Mouse (Mus musculus): ENCODE results near the gene Pbx2.

Pbx2 gene

GRCm38 (mm10) chr17:34629221-34629751 lies 38.2 kb downstream of the Pbx2 start, which contains the start of gene Prrt1:
Gene Prrt1 (plus strand): TSS chr17:34629533.
- no peak for DNase-seq (ENCODE audit: low read depth, low spot score)

GRCm38 (mm10) chr17:34629796-34630603 lies 38.9 kb downstream of the Pbx2 start:
- no peak for DNase-seq (ENCODE audit: low read depth, low spot score)

DNA sequence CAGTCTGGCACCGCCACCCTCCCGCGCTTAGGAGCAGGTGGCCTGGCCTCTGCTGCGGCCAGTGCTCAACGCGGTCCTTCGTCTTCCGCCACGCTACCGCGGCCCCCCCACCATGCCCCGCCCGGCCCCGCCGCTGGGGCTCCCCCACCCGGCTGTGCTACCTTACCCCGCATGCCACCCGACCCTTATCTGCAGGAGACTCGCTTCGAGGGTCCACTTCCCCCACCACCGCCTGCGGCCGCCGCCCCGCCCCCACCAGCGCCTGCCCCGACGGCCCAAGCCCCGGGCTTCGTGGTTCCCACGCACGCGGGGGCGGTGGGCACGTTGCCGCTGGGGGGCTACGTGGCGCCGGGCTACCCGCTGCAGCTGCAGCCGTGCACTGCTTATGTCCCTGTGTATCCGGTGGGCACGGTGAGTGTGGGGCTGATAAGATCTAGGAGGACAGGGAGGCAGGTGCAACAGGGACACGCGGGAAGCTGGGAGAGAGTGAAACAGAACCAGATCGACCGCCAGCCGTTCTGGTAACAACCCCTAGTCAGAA lies 39.8 kb downstream of the Pbx2 start:
- no peak for DNase-seq (ENCODE audit: low read depth, low spot score)

- no peak for DNase-seq (ENCODE audit: low read depth, low spot score)
Observed at GRCm38 (mm10) chr17:34631647-34632046, 40.6 kb downstream of the Pbx2 start.

GRCm38 (mm10) chr17:34632261-34632691 lies 41.2 kb downstream of the Pbx2 start:
- peak; percentile 71 for DNase-seq (ENCODE audit: low read depth, low spot score)

DNA sequence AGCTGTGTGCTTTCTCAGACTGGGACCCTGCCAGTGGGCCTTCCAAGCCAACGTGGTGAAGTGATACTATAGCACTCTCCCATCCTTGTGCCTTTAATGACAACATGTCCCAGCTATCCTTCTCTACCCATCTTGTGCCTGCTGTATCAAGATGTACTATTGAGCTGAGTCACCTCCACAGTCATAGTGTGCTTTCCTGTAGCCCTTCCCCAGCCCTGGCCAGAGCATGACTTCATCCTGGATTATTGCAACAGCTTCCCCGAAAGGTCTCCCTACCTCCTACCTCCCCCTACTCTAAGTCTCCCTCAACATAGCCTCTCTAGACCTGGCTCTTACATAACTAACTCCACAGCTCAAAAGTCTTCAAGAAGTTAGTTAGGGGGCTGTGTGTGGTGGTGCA lies 44.6 kb downstream of the Pbx2 start:
- DNase-seq (ENCODE audit: low read depth, low spot score): no peak

DNA sequence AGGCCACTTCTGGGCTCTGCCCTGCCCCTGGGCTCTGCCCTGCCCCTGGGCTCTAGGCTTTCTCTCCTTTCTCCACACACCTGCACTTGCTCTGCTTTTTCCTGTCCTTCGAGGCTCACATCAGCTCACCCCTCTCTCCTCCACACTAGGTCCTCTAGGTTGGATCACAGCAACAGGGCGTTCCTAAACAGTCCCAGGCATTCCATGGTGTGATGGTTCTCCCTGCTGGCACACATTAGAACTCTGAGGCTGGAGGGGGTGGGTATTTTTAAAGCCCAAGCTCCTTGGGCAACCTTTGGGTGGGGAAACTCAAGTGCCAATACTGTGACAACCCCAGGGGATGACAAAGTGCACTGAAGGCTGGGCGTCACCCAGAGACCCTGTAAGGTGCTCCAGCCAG lies 46.4 kb downstream of the Pbx2 start:
- DNase-seq (ENCODE audit: low read depth, low spot score): no peak

DNA sequence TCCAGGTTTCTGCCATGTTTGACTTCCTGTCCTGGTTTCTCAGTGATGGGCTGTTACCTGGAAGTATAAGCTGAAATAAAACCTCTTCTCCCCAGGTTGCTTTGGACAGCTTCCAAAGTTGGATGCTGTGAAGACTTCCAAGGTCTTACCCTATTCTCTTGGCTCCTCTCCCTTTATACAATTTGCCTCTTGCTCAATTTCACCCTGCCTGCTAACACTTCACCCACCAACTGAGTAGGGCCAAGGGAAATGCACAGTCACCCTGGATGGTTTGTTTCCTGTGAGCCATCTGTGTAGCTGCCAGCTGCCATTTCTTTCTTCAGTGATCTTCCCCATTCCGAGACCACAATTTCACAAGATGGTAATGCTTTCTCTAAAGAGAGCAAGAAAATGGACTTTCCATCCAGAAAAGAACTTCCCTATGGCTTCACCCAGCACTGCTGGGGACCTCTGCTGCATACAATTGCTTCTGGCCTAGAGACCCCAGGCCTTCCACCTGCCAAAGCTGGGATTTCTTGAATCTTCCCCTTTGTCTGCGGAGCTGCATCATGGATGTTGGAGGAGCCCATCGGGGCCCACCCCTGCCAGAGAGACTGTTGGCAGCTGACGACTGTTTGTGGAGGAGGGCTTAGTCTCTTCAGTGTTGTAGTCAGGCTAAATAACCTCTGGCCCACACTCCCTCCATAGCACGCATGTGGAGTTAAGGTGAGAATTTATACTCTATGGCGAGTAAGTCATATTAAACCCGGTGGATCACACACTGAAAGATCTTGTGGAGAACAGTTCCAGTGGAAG lies 48.6 kb downstream of the Pbx2 start:
- DNase-seq (ENCODE audit: low read depth, low spot score): no peak

DNA sequence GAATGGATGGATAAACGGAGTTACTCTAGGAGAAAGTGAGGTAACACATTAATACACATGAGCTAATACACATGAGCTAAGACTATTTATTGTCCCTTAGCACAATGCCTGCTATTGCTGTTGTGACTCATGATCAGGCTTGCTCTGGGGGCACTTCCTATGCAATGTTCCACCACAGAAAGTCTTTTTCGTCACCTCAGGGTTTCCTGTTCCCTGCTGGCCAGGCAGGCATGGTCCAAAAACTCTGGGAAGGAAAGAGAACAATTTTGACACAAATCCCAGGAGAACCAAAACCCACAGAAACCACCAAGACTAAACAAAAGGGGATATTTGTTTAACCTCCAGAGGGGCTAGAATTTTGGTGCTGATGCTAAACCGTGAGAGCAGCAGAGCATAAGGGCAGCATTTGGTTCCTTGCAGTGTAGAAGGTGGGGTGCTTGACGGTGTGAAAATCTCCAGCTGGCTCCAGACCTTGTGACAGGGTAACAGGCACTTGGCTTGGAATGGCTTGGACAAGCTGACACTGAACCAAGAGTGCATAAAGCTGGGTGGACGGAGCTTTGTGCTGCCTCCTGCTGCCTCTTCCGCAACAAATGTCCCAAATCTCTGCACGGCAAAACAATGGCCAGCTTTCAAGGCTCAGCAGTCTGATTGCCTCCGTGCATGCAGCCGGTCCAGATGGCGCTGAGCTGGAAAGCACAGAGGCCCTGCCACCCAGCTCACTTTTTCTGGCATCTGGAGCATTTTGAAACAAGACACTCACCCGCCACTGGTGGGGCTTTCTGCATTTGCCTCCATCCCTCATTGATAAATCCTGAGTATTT lies 49.9 kb downstream of the Pbx2 start:
- no peak for DNase-seq (ENCODE audit: low read depth, low spot score)

GRCm38 (mm10) chr17:34641945-34642344 lies 50.9 kb downstream of the Pbx2 start:
- DNase-seq (ENCODE audit: low read depth, low spot score): no peak

GRCm38 (mm10) chr17:34643379-34643778 lies 52.3 kb downstream of the Pbx2 start:
- DNase-seq (ENCODE audit: low read depth, low spot score): no peak

GRCm38 (mm10) chr17:34643944-34644343 lies 52.9 kb downstream of the Pbx2 start:
- DNase-seq (ENCODE audit: low read depth, low spot score): no peak

DNA sequence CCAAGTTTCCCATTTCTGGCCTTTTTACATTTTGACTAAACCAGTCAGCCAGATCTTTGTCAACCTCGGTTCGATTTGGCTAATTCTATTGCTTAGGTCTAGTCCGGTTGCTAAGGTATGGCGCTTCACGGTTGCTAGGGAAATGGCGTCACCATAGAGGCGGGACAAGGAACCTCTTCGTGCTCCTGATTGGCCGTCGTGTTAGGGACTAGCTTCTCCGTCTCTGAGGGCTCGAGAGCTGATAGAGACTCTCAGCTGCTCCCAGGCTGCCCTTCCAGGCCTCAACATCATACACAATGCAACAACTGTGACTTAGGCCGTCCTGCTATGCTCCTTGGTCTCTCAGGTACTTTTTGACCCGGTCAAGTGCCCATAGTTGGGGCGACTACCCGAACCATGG lies 53.5 kb downstream of the Pbx2 start, which contains the start of gene Fkbpl:
Fkbpl (plus strand) TSS at position 157 of the 400 bp plus-strand sequence.
- DNase-seq (ENCODE audit: low read depth, low spot score): peak; percentile 96

DNA sequence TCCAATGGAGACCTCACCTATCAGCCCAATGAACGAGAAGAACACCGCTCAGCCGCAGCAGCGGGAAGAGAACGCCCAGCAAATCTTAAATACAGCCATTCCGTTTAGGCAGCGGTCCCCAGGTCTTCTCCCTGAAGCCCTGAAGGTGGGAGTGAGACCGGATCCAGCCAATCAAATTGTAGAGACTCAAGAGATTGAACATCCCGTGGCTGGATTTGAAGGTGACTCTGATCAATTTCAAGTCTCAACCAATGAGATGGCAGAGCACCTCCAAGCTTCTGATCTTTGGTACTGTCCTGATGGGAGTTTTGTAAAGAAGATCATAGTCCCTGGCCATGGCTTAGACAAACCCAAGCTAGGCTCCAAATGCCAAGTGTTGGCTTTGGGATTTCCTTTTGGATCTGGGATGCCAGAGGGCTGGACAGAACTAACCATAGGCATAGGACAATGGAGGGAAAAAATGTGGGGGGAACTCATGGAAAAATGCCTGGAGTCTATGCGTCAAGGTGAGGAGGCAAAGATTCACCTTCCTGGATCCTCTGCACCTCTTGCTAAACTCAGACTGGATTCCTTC lies 54.3 kb downstream of the Pbx2 start:
- no peak for DNase-seq (ENCODE audit: low read depth, low spot score)

DNA sequence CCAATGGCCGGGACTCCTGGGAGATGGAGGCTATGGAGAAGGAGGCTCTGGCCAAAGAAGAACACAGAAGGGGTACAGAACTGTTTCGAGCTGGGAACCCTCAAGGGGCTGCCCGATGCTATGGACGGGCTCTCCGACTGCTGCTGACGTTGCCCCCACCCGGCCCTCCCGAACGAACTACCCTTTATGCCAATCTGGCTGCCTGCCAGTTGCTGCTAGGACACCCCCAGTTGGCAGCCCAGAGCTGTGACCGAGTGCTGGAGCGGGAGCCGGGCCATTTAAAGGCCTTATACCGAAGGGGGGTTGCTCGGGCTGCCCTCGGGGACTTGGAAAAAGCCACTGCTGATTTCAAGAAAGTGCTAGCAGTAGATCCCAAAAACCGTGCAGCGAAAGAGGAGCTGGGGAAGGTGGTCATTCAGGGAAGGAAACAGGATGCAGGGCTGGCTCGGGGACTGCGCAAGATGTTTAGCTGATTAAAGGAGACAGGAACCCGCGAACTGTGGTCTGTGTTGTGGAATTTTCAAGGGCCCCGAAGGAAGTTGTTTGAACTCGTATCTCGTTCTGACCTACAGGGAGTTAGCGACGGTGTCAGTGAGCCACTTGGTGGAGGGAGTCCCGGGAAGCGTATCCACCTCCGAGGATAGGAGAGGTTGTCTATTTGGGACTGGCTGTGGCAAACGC lies 54.9 kb downstream of the Pbx2 start:
- DNase-seq (ENCODE audit: low read depth, low spot score): no peak
